Mouse (Mus musculus) spleen, postnatal 10 days (tissue): ENCODE results near the gene Mlec.
"Not testable (repeated sequence)": the region's sequence is repeated elsewhere in the genome, so short reads cannot be mapped to it uniquely, and the experiment has no call there.

Experiments used
- DNase-seq, 2 experiments: peaks; one replicate each; pipeline ENCODE4 v3.0.0; 2021 to 2022; ENCODE audit warnings: low spot score in 2 of 2

Gene Mlec

GRCm38 (mm10) chr5:115179596-115179995 is 21.6 kb upstream of the Mlec start:
- no peak for DNase-seq

- DNase-seq, result no peak
These were observed 19.9 kb upstream of the Mlec start for GRCm38 (mm10) chr5:115177866-115178265.

GRCm38 (mm10) chr5:115174554-115174953 is 16.6 kb upstream of the Mlec start:
- no peak for DNase-seq

- DNase-seq, result no peak
These were observed 12.2 kb upstream of the Mlec start for GRCm38 (mm10) chr5:115170150-115170549.

- no peak for DNase-seq
These were observed 10.8 kb upstream of the Mlec start for GRCm38 (mm10) chr5:115168641-115169415.

GRCm38 (mm10) chr5:115167396-115167795 is 9.4 kb upstream of the Mlec start:
- DNase-seq, result peak in 1 of 2 experiments; percentile 78

GRCm38 (mm10) chr5:115166815-115167194 is 8.8 kb upstream of the Mlec start:
- DNase-seq, result no peak

GRCm38 (mm10) chr5:115165895-115166814 is 8.2 kb upstream of the Mlec start:
- DNase-seq, result peak in 1 of 2 experiments; percentile 52

GRCm38 (mm10) chr5:115165351-115165750 is 7.4 kb upstream of the Mlec start:
- peak in 1 of 2 experiments; percentile 58 for DNase-seq

- not testable (repeated sequence) for DNase-seq
These were observed 6.5 kb upstream of the Mlec start for GRCm38 (mm10) chr5:115164446-115164845.

GRCm38 (mm10) chr5:115163563-115163962 is 5.6 kb upstream of the Mlec start:
- DNase-seq, result peak in 1 of 2 experiments; percentile 71

- not testable (repeated sequence) for DNase-seq
These were observed 3.9 kb upstream of the Mlec start for GRCm38 (mm10) chr5:115161940-115162279.

GRCm38 (mm10) chr5:115161064-115161939 is 3.3 kb upstream of the Mlec start:
- no peak for DNase-seq

- DNase-seq, result no peak
These were observed 2.7 kb upstream of the Mlec start for GRCm38 (mm10) chr5:115160655-115161054.

- DNase-seq, result no peak
These were observed 1.2 kb upstream of the Mlec start for GRCm38 (mm10) chr5:115159165-115159564.

- DNase-seq, result peak; percentile 43 to 54
These were observed 918 bp downstream of the Mlec start for GRCm38 (mm10) chr5:115156933-115157589.

- no peak for DNase-seq
These were observed 1.6 kb downstream of the Mlec start for GRCm38 (mm10) chr5:115156401-115156800.

- DNase-seq, result peak in 1 of 2 experiments; percentile 52
These were observed 2.1 kb downstream of the Mlec start for GRCm38 (mm10) chr5:115155831-115156230.

GRCm38 (mm10) chr5:115155156-115155631 is 2.8 kb downstream of the Mlec start:
- no peak for DNase-seq

- no peak for DNase-seq
These were observed 5.6 kb downstream of the Mlec start for GRCm38 (mm10) chr5:115152132-115152956.
